Mouse (Mus musculus): ENCODE data around the gene Ptgis.

Gene Ptgis

GRCm38 (mm10) chr2:167190076-167190399, 50.4 kb downstream of the Ptgis start, which contains the start of gene Kcnb1:
Gene Kcnb1 (minus strand): TSS chr2:167190155.
- DNase-seq (ENCODE audit: low read depth, low spot score), result no peak

- DNase-seq (ENCODE audit: low read depth, low spot score), result no peak
Observed at GRCm38 (mm10) chr2:167189291-167190075, 50.9 kb downstream of the Ptgis start.

- DNase-seq (ENCODE audit: low read depth, low spot score), result no peak
Observed at GRCm38 (mm10) chr2:167188315-167189207, 51.8 kb downstream of the Ptgis start.

GRCm38 (mm10) chr2:167187119-167187518, 53.3 kb downstream of the Ptgis start:
- no peak for DNase-seq (ENCODE audit: low read depth, low spot score)

GRCm38 (mm10) chr2:167186544-167186943, 53.9 kb downstream of the Ptgis start:
- no peak for DNase-seq (ENCODE audit: low read depth, low spot score)

- DNase-seq (ENCODE audit: low read depth, low spot score), result no peak
Observed at GRCm38 (mm10) chr2:167186003-167186402, 54.4 kb downstream of the Ptgis start.

GRCm38 (mm10) chr2:167185432-167185831, 55.0 kb downstream of the Ptgis start:
- DNase-seq (ENCODE audit: low read depth, low spot score), result no peak

GRCm38 (mm10) chr2:167181662-167182389, 58.6 kb downstream of the Ptgis start:
- no peak for DNase-seq (ENCODE audit: low read depth, low spot score)

GRCm38 (mm10) chr2:167181096-167181495, 59.3 kb downstream of the Ptgis start:
- DNase-seq (ENCODE audit: low read depth, low spot score), result no peak

GRCm38 (mm10) chr2:167179301-167179700, 61.1 kb downstream of the Ptgis start:
- DNase-seq (ENCODE audit: low read depth, low spot score), result no peak

GRCm38 (mm10) chr2:167177231-167177641, 63.2 kb downstream of the Ptgis start:
- DNase-seq (ENCODE audit: low read depth, low spot score), result no peak

- DNase-seq (ENCODE audit: low read depth, low spot score), result no peak
Observed at GRCm38 (mm10) chr2:167175284-167175683, 65.1 kb downstream of the Ptgis start.

GRCm38 (mm10) chr2:167173051-167173875, 67.1 kb downstream of the Ptgis start:
- no peak for DNase-seq (ENCODE audit: low read depth, low spot score)

- no peak for DNase-seq (ENCODE audit: low read depth, low spot score)
Observed at GRCm38 (mm10) chr2:167167515-167168212, 72.7 kb downstream of the Ptgis start.

GRCm38 (mm10) chr2:167163600-167163999, 76.8 kb downstream of the Ptgis start:
- DNase-seq (ENCODE audit: low read depth, low spot score), result no peak

- DNase-seq (ENCODE audit: low read depth, low spot score), result no peak
Observed at GRCm38 (mm10) chr2:167163134-167163533, 77.3 kb downstream of the Ptgis start.

GRCm38 (mm10) chr2:167162516-167163021, 77.8 kb downstream of the Ptgis start:
- DNase-seq (ENCODE audit: low read depth, low spot score), result no peak

- no peak for DNase-seq (ENCODE audit: low read depth, low spot score)
Observed at GRCm38 (mm10) chr2:167159721-167160120, 80.7 kb downstream of the Ptgis start.

GRCm38 (mm10) chr2:167158780-167159179, 81.6 kb downstream of the Ptgis start:
- no peak for DNase-seq (ENCODE audit: low read depth, low spot score)

GRCm38 (mm10) chr2:167156118-167156715, 84.2 kb downstream of the Ptgis start:
- no peak for DNase-seq (ENCODE audit: low read depth, low spot score)

Data from c-Kit-negative CD71-positive TER-119-positive erythroid progenitor cells, embryonic 14.5 days (primary cell).